Mouse (Mus musculus) midbrain, embryonic 12.5 days (tissue): Measurements from ENCODE around the gene Gm20388. TPM values are rescaled to one million over a fixed set of nuclear protein-coding genes. Genes with fewer than 3 reads are reported as not detected.

Source experiments
- ATAC-seq: fragments of 200-750 bp; cut with Nextera tagmentation; 2 replicates; pipeline ENCODE4 v1.8.0; 2017; ENCODE audit warnings: low read depth, moderate TSS enrichment, moderate library complexity; ENCODE audit not compliant: low FRiP score
- H3K27ac ChIP-seq: fragments of 300-500 bp; sonication (generic); replicated peaks from 2 replicates; pipeline ENCODE4 v1.5.1; 2016; ENCODE audit warnings: mild to moderate bottlenecking
- H3K27me3 ChIP-seq: fragments of 300-500 bp; sonication (generic); 2 replicates; pipeline ENCODE4 v1.6.1; 2016; ENCODE audit warnings: mild to moderate bottlenecking
- H3K36me3 ChIP-seq: fragments of 300-500 bp; sonication (generic); 2 replicates; pipeline ENCODE4 v1.6.1; 2016
- H3K4me1 ChIP-seq: fragments of 300-500 bp; sonication (generic); 2 replicates; pipeline ENCODE4 v1.6.1; 2016
- H3K4me2 ChIP-seq: fragments of 300-500 bp; sonication (generic); replicated peaks from 2 replicates; pipeline ENCODE4 v1.6.1; 2016; ENCODE audit warnings: mild to moderate bottlenecking, moderate library complexity
- H3K4me3 ChIP-seq: fragments of 300-500 bp; sonication (generic); 2 replicates; pipeline ENCODE4 v1.5.1; 2016; ENCODE audit warnings: mild to moderate bottlenecking
- H3K9ac ChIP-seq: fragments of 300-500 bp; sonication (generic); replicated peaks from 2 replicates; pipeline ENCODE4 v1.6.1; 2016; ENCODE audit warnings: mild to moderate bottlenecking, moderate library complexity
- H3K9me3 ChIP-seq: fragments of 300-500 bp; sonication (generic); 2 replicates; pipeline ENCODE4 v1.6.1; 2016; ENCODE audit warnings: mild to moderate bottlenecking
- WGBS: fragments of 180-500 bp; shearing (Covaris S2); methylation state at CpG from one replicate; pipeline ENCODE4 v1.1.7; 2016; 5-methylcytosine and 5-hydroxymethylcytosine counted together
- polyA plus RNA-seq: library from polyadenylated mRNA; unstranded; fragments of >200 nt; fragmentation: Nextera tagmentation; extraction: Ambion mirVana; gene quantifications from 2 replicates; pipeline ENCODE4 v1.2.1, GENCODE M21; 2016

Gene Gm20388
- polyA plus RNA-seq, 1 experiment from 2014 or later: not detected

DNA sequence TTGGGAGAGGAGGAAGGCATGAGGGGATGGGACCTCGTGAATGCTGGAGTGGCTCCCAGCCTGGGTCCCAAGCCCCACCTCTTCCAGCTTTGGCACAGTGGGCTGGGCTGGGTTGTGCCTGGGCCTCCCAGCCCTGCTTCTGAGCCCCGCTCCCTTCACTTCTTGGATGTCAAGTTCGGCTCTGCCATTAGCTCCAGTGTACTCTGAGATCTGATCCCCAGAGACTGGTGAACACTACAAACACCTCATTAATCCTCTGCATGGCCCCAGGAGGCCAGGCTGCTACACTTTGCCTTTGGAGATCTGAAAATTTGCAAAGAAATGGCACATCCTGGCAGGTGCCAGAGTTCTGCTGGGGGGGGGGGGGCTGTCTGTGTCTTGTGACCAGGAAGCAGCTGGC, 1858.5 kb downstream of the Gm20388 start:
- H3K9me3 ChIP-seq: no peaks in the 10 kb centered on the region
- H3K36me3 ChIP-seq: no peaks in the 10 kb centered on the region
- H3K9ac ChIP-seq: no peak overlapping the region
- peaks cover 19% of the 10 kb centered on the region for H3K4me1 ChIP-seq
- H3K27ac ChIP-seq: no peak overlapping the region
- no peaks in the 10 kb centered on the region for H3K27me3 ChIP-seq
- no peak overlapping the region for H3K4me3 ChIP-seq
- ATAC-seq: no peak
- WGBS: 55% methylated on average over 3 of the region's 3 CpGs
- no peak overlapping the region for H3K4me2 ChIP-seq

DNA sequence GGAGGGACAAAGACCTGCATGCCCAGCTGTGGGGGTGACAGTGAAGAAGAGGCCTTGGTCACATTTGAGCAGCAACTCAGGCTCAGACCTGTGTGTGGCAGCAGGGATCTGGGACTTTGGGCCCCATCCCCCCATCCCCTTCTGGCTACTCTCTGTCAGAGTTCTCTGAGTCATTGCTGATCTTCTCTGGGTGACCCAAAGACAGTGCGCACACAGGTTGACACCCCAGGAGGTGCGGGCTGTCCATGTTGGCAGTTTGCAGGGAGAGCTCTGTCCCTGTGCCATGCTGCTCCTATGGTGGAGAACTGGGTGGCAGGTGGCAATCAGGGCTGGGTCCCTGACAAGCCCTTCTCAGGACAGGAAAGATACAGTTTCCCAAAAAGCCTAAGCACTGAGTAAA, 1859.0 kb downstream of the Gm20388 start:
- no peak overlapping the region for H3K9ac ChIP-seq
- H3K4me2 ChIP-seq: no peak overlapping the region
- WGBS: 94% methylated on average over 2 of the region's 2 CpGs
- H3K27ac ChIP-seq: no peak overlapping the region
- peaks cover 19% of the 10 kb centered on the region for H3K4me1 ChIP-seq
- no peaks in the 10 kb centered on the region for H3K36me3 ChIP-seq
- no peak for ATAC-seq
- H3K27me3 ChIP-seq: no peaks in the 10 kb centered on the region
- H3K9me3 ChIP-seq: no peaks in the 10 kb centered on the region
- H3K4me3 ChIP-seq: no peak overlapping the region

DNA sequence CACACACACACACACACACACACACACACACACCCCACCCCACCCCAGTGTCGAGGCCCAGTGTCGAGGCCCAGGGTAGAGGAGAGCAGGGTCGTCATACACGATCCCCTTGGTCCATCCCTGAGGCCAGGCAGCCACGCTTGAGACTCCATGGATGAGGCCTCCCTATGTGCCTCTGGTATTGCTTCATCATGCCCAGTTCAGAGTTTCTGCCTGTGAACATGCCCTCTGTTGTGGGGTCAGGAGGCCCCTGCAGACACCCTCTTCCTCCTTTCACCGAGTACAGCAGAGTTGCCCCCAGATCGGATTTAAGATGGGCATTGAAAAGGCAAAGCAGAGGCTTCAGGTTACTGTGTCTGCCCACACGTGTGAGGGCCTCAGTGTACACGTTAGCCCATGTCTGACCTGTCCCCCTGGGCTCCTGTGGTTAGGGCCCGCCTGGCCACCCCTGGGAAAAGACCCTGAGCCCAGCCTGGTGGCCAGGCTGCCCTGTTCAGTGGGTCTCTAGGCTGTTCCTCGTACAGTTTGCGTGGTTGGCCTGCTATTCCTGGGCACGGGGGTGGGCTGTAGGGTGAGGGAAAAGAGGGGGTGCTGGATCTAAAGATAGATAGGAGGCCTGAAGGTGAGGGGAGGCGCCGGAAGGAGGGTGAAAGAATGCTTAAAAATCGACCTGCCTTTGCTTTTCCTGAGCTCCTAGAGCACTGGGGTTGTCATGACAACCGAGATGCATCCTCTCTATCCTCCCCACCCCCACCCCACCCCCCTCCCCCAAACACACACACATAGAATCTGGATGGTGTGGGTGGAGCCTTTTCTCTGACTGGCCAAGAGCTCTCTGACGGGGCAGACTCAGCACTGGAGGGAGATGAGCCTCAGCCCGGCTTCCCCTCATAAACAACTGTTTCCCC, 1860.5 kb downstream of the Gm20388 start:
- no peaks in the 10 kb centered on the region for H3K9me3 ChIP-seq
- no peak overlapping the region; the same call in 1 of the 2 replicates for H3K9ac ChIP-seq
- no peaks in the 10 kb centered on the region for H3K27me3 ChIP-seq
- H3K4me2 ChIP-seq: peak overlapping the region; percentile 40
- no peak overlapping the region for H3K4me3 ChIP-seq
- 21% methylated on average over 19 of the region's 19 CpGs for WGBS
- peaks cover 19% of the 10 kb centered on the region for H3K4me1 ChIP-seq
- no peaks in the 10 kb centered on the region for H3K36me3 ChIP-seq
- peak; percentile 81 for ATAC-seq
- peak overlapping the region; percentile 52 for H3K27ac ChIP-seq

DNA sequence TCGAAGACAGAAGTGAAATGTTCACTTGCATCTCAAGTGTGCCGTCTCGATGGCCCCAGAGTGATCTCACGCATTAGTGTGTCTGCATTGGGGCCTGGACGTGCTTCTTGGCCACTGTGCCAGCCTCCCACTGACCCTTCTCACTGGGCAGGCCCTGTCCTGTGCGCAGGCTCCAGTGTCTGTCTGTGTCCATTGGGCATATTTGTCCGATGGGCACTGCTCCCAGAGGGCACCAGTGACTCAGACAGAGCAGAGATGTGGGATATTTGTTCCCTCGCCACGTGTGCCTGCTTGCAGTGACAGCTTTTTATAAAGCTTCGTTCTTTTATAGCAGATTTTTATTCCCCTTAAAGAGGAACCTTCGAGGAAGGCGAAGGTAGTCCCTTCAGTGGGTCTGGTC, 1863.2 kb downstream of the Gm20388 start:
- no peak for ATAC-seq
- no peak overlapping the region for H3K9ac ChIP-seq
- H3K9me3 ChIP-seq: no peaks in the 10 kb centered on the region
- 91% methylated on average over 12 of the region's 12 CpGs for WGBS
- H3K36me3 ChIP-seq: no peaks in the 10 kb centered on the region
- no peak overlapping the region for H3K4me2 ChIP-seq
- H3K27me3 ChIP-seq: no peaks in the 10 kb centered on the region
- H3K27ac ChIP-seq: no peak overlapping the region
- no peak overlapping the region for H3K4me3 ChIP-seq
- peaks cover 19% of the 10 kb centered on the region for H3K4me1 ChIP-seq

DNA sequence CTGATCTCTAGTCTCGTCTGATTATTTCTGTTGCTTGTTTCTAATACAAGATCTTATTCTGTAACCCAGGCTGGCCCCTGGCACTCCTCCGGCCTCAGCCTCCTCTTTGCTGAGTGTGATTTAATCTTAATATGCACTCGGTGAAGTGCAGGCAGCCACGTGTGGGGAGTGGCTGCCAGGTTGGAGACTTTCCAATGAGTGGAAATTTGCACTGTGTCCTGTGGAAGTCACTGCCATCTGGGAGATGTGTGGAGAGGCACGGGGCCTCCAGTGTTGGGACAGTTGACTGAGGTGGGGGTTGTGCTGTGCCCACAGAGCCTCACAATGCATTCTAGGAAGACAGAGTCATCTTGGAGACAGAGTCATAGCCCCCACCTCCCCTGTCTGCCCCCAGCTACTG, 1871.9 kb downstream of the Gm20388 start:
- Histone ChIP-seq H3K27me3 (no peaks in the 10 kb centered on the region), H3K36me3 (no peaks in the 10 kb centered on the region), H3K4me3 (no peak overlapping the region), H3K9ac (no peak overlapping the region), H3K4me1 (no peaks in the 10 kb centered on the region), H3K27ac (no peak overlapping the region), H3K4me2 (no peak overlapping the region), H3K9me3 (no peaks in the 10 kb centered on the region)
- 73% methylated on average over 5 of the region's 5 CpGs for WGBS
- no peak for ATAC-seq

DNA sequence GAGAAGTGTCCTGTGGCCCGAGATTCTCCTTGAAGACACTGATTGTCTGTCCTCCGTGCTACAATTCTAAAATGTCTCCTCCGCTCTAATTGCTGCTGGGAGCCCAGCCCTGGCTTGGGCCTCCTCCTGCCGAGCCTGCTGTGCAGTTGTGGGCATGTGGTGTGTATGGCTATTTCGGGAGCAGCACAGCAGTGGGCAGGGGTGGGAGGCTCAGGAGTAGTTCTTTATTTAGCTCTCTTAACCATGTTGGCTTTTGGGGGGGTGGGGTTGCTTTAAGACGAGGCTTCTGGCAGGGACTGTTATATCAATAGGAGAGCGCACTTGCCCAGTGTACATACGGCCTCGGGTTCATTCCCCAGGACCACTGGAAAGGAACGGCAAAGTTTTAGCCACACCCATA, 1875.9 kb downstream of the Gm20388 start:
- Histone ChIP-seq H3K4me1 (no peaks in the 10 kb centered on the region), H3K27ac (no peak overlapping the region), H3K36me3 (no peaks in the 10 kb centered on the region), H3K4me2 (no peak overlapping the region), H3K27me3 (no peaks in the 10 kb centered on the region), H3K9ac (no peak overlapping the region), H3K4me3 (no peak overlapping the region), H3K9me3 (no peaks in the 10 kb centered on the region)
- WGBS: 63% methylated on average over 10 of the region's 10 CpGs
- no peak for ATAC-seq

DNA sequence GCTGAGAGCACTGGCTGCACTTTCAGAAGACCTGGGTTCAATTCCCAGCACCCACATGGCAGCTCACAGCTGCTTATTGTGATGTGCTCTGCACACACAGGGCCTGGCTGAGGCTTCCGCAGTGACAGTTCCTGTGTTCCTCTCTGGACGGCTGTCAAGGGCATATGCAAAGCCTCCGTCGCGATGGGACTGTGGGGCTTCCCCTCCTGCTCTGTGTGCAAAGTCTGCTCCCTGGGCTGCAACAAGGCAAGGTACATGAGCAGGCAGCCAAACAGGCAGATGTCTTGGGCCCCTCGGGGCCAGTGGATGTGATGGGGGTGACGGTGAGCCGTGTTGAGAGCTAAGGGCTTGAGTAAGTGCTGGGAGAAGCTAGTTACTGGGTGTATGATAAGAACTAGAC, 1878.1 kb downstream of the Gm20388 start:
- Histone ChIP-seq H3K27me3 (no peaks in the 10 kb centered on the region), H3K4me2 (no peak overlapping the region), H3K9me3 (no peaks in the 10 kb centered on the region), H3K36me3 (no peaks in the 10 kb centered on the region; the same call in 1 of the 2 replicates), H3K9ac (no peak overlapping the region), H3K27ac (0 out of 2 replicates have a peak overlapping the region, but pooled peaks have one; percentile 1), H3K4me1 (no peaks in the 10 kb centered on the region), H3K4me3 (no peak overlapping the region)
- 87% methylated on average over 8 of the region's 8 CpGs for WGBS
- ATAC-seq: no peak

DNA sequence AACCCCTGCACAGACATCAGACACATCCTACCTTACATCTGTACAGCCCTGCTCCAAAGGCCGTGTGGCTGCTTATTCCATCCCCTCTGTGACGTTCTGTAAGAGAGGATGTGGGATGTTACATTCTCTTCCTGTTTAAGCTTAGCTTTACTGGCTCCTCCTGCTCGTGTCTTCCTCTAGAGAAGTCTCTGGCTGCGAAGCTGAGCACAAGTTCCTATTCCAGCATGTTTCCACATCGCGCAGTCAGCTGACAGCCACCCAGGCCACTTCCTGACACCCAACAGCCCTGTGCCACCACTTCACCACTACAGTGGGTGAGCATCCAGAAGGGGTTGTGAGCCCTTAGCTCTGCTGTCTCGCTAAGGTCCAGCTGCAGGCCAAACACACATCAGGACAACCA, 1881.5 kb downstream of the Gm20388 start:
- WGBS: 87% methylated on average over 7 of the region's 7 CpGs
- ATAC-seq: no peak
- Histone ChIP-seq H3K9me3 (no peaks in the 10 kb centered on the region), H3K27ac (no peak overlapping the region), H3K9ac (no peak overlapping the region), H3K4me1 (no peaks in the 10 kb centered on the region), H3K27me3 (no peaks in the 10 kb centered on the region), H3K36me3 (peaks cover 25% of the 10 kb centered on the region), H3K4me3 (no peak overlapping the region), H3K4me2 (no peak overlapping the region)

DNA sequence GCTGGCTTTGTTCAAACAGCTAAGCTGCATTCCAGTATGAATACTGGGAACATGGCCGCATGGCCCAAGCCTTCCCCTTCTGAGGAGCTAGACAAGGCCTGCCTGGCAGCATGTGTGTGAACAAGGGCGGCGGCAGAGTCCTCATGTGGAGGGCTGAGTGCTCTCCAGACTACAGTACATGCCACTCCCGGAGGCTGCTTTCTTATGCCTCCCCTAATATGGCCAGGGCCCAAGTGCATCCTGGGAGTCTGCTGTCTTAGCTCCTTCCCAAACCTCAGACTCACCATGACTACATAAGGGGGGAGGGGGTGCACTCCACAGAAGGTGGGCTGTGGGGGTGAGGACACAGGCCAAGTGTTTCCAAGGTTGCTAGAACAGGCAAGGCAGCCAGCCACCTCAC, 1882.0 kb downstream of the Gm20388 start:
- 86% methylated on average over 4 of the region's 4 CpGs for WGBS
- Histone ChIP-seq H3K36me3 (peaks cover 30% of the 10 kb centered on the region), H3K4me3 (no peak overlapping the region), H3K27ac (no peak overlapping the region), H3K9ac (no peak overlapping the region), H3K4me1 (no peaks in the 10 kb centered on the region), H3K4me2 (no peak overlapping the region), H3K9me3 (no peaks in the 10 kb centered on the region), H3K27me3 (no peaks in the 10 kb centered on the region)
- no peak for ATAC-seq

DNA sequence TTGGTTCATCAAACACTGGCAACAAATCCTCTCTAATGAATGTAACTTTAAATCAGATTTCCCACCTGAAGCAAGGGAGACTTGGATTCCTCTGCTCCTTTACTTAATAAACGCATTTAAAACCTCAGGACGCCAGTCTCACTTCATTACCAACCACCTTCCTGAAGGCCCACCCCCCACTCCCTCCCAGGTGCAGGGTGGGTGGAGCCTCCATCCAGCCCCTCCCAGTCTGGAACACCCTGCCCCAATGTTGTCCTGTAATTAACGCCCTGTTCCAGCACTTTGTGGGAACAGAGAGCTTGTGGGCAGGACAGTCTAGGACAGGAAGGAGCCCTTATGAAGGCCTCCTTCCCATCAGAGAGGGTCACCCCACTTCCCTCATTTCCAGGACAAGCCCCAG, 1883.5 kb downstream of the Gm20388 start:
- no peak overlapping the region for H3K27ac ChIP-seq
- no peak overlapping the region for H3K9ac ChIP-seq
- H3K4me1 ChIP-seq: no peaks in the 10 kb centered on the region
- ATAC-seq: no peak
- no peaks in the 10 kb centered on the region for H3K27me3 ChIP-seq
- no peak overlapping the region for H3K4me3 ChIP-seq
- H3K36me3 ChIP-seq: peaks cover 45% of the 10 kb centered on the region
- no peaks in the 10 kb centered on the region for H3K9me3 ChIP-seq
- H3K4me2 ChIP-seq: no peak overlapping the region
- WGBS: 55% methylated on average over 3 of the region's 3 CpGs

DNA sequence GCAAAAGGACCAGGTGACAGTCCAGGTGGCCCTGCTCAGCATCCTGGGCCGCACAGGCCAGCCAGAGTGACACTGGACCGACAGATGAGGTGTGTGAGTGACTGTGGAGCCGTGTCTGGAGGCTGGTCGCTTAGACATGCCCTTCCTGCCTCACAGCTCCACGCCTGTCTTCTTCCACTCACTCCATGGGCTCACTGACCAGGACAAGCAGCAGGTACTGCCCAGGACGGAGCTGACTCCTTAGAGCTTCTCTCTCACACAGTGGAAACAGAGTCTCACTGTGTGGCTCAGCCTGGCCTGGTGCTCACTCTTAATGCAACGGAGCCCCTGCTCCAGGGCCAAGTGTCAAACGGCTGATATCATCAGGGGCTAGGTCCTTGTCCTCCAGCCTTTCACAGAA, 1884.8 kb downstream of the Gm20388 start:
- ATAC-seq: no peak
- no peak overlapping the region for H3K9ac ChIP-seq
- peaks cover 58% of the 10 kb centered on the region for H3K36me3 ChIP-seq
- H3K27me3 ChIP-seq: no peaks in the 10 kb centered on the region
- H3K4me3 ChIP-seq: no peak overlapping the region
- H3K27ac ChIP-seq: no peak overlapping the region
- no peak overlapping the region for H3K4me2 ChIP-seq
- WGBS: 92% methylated on average over 8 of the region's 8 CpGs
- H3K9me3 ChIP-seq: no peaks in the 10 kb centered on the region
- H3K4me1 ChIP-seq: no peaks in the 10 kb centered on the region

DNA sequence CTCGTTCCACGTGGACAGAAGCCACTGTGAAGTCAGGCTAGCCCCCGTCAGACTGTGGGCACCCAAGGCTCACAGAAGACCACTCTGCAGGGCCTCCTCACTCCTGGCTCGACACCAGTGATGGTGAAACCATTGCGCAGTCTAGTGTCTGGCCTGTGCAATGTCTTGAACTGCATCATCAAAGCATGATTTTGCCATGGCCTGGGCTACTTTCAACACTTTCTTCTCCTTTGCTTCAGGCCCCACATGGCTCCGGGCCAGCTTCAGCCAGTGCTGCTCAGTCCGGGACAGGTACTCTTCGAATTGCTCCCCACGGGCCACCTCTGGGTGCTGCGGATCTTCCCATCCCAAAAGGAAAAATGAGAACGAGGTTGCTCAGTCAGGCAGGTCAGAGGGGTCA, 1885.8 kb downstream of the Gm20388 start:
- no peak overlapping the region for H3K27ac ChIP-seq
- H3K4me2 ChIP-seq: no peak overlapping the region
- H3K9me3 ChIP-seq: no peaks in the 10 kb centered on the region
- ATAC-seq: no peak
- no peaks in the 10 kb centered on the region for H3K27me3 ChIP-seq
- H3K4me1 ChIP-seq: no peaks in the 10 kb centered on the region
- peaks cover 68% of the 10 kb centered on the region for H3K36me3 ChIP-seq
- no peak overlapping the region for H3K4me3 ChIP-seq
- WGBS: 93% methylated on average over 11 of the region's 11 CpGs
- no peak overlapping the region for H3K9ac ChIP-seq

DNA sequence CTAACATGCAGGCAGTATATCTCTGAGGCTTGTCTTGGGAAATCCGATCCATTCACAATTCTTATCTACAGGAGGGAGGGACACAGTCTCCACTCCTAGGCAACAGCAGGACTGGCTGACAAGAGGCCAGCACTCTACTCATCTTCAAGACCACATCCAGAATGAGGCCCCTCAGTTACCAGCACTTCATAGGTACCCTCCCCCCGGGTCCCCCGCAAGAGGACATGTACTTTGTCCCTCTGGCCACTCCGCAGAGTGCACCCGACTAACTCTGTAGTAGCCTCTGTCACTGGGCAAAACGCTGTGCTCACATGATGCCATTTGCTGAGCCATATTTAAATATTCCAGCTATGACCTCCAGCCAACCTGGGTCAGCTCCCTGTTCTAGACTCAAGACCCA, 1887.8 kb downstream of the Gm20388 start:
- no peak for ATAC-seq
- Histone ChIP-seq H3K9me3 (no peaks in the 10 kb centered on the region), H3K9ac (no peak overlapping the region), H3K27ac (no peak overlapping the region), H3K27me3 (no peaks in the 10 kb centered on the region), H3K4me3 (no peak overlapping the region), H3K4me1 (no peaks in the 10 kb centered on the region), H3K36me3 (peaks cover 81% of the 10 kb centered on the region), H3K4me2 (no peak overlapping the region)
- WGBS: 95% methylated on average over 6 of the region's 6 CpGs
